Mouse (Mus musculus) lung, postnatal 25 days (tissue): ENCODE results near the gene Amotl2.

Source experiments
- DNase-seq: peaks from one replicate; pipeline ENCODE4 v3.0.0; 2022; ENCODE audit warnings: low spot score

The Amotl2 gene

GRCm38 (mm10) chr9:102777631-102778591 lies 61.4 kb downstream of the Amotl2 start:
- peak; percentile 85 for DNase-seq

DNA sequence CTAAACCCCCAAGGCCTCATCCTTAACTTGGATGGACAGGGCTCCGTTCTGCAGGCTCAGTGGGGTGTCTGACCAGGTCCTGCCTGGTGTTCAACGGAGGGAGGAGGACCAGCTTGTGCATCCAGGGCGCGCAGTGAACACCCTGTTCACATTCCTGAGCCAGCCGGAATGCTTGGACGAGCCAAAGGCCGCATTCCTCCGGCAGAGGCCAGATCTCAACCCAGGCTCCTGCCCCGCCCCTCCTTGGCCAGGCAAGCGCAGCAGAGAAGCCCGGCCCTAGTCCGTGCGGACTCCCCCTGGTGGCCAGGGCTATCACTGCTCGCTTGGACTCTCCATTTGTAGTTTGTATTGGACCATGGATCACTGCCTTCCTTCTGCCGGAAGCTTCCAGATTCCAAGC lies 63.0 kb downstream of the Amotl2 start:
- peak; percentile 98 for DNase-seq
